Mouse (Mus musculus) midbrain, embryonic 13.5 days (tissue): ENCODE measurements around the gene Gm42715. TPM values are rescaled to one million over a fixed set of nuclear protein-coding genes. Genes with fewer than 3 reads are reported as not detected.
"Not testable (repeated sequence)": the region's sequence is repeated elsewhere in the genome, so short reads cannot be mapped to it uniquely, and the experiment has no call there.

ENCODE experiments used
- ATAC-seq: fragments of 200-750 bp; cut with Nextera tagmentation; 2 replicates; pipeline ENCODE4 v1.8.0; 2017; ENCODE audit warnings: mild to moderate bottlenecking, moderate TSS enrichment, moderate library complexity
- H3K27ac ChIP-seq: fragments of 300-500 bp; sonication (generic); 2 replicates; pipeline ENCODE4 v1.5.1; 2015; ENCODE audit warnings: inconsistent platforms, mild to moderate bottlenecking, moderate library complexity
- H3K27me3 ChIP-seq: fragments of 300-500 bp; sonication (generic); 2 replicates; pipeline ENCODE4 v1.6.1; 2015; ENCODE audit warnings: mild to moderate bottlenecking, inconsistent platforms
- H3K36me3 ChIP-seq: fragments of 300-500 bp; sonication (generic); 2 replicates; pipeline ENCODE4 v1.6.1; 2015; ENCODE audit warnings: mild to moderate bottlenecking, inconsistent platforms
- H3K4me1 ChIP-seq: fragments of 300-500 bp; sonication (generic); replicated peaks from 2 replicates; pipeline ENCODE4 v1.6.1; 2015; ENCODE audit warnings: inconsistent platforms
- H3K4me2 ChIP-seq: fragments of 300-500 bp; sonication (generic); replicated peaks from 2 replicates; pipeline ENCODE4 v1.6.1; 2015; ENCODE audit warnings: moderate library complexity, mild to moderate bottlenecking, inconsistent platforms
- H3K4me3 ChIP-seq: fragments of 300-500 bp; sonication (generic); replicated peaks from 2 replicates; pipeline ENCODE4 v1.5.1; 2015; ENCODE audit warnings: mild to moderate bottlenecking, inconsistent platforms
- H3K9ac ChIP-seq: fragments of 300-500 bp; sonication (generic); replicated peaks from 2 replicates; pipeline ENCODE4 v1.6.1; 2015; ENCODE audit warnings: mild to moderate bottlenecking, inconsistent platforms
- H3K9me3 ChIP-seq: fragments of 300-500 bp; sonication (generic); 2 replicates; pipeline ENCODE4 v1.6.1; 2016; ENCODE audit warnings: mild to moderate bottlenecking, inconsistent platforms
- WGBS: fragments of 180-500 bp; shearing (Covaris S2); methylation state at CpG from one replicate; pipeline ENCODE4 v1.1.7; 2015; 5-methylcytosine and 5-hydroxymethylcytosine counted together
- polyA plus RNA-seq: library from polyadenylated mRNA; unstranded; fragments of >200 nt; fragmentation: Nextera tagmentation; extraction: Ambion mirVana; gene quantifications from 2 replicates; pipeline ENCODE4 v1.2.1, GENCODE M21; 2015

Gm42715 gene
- polyA plus RNA-seq, 1 experiment from 2014 or later, result 21.0 TPM

GRCm38 (mm10) chr7:127508291-127508690, 11.1 kb upstream of the Gm42715 start:
- peaks cover 12% of the 10 kb centered on the region for H3K4me1 ChIP-seq
- H3K4me3 ChIP-seq, result no peak overlapping the region
- H3K9me3 ChIP-seq, result no peaks in the 10 kb centered on the region
- WGBS, result 95% methylated on average over 3 of the region's 3 CpGs
- H3K27ac ChIP-seq, result no peak overlapping the region
- no peaks in the 10 kb centered on the region for H3K36me3 ChIP-seq
- no peaks in the 10 kb centered on the region for H3K27me3 ChIP-seq
- no peak for ATAC-seq
- H3K9ac ChIP-seq, result no peak overlapping the region
- H3K4me2 ChIP-seq, result no peak overlapping the region

GRCm38 (mm10) chr7:127509830-127510229, 9.6 kb upstream of the Gm42715 start:
- not testable (repeated sequence) for H3K4me2 ChIP-seq, H3K36me3 ChIP-seq, H3K27ac ChIP-seq, ATAC-seq, H3K4me3 ChIP-seq, H3K27me3 ChIP-seq, H3K9ac ChIP-seq, H3K9me3 ChIP-seq
- 86% methylated on average over 4 of the region's 4 CpGs for WGBS
- H3K4me1 ChIP-seq, result peaks cover 28% of the 10 kb centered on the region

- Histone ChIP-seq H3K9me3 (no peaks in the 10 kb centered on the region), H3K36me3 (peaks cover 23% of the 10 kb centered on the region), H3K4me2 (peak overlapping the region; percentile 72), H3K4me3 (peak overlapping the region; percentile 63), H3K4me1 (peaks cover 29% of the 10 kb centered on the region), H3K9ac (peak overlapping the region; percentile 85), H3K27ac (peak overlapping the region; percentile 99), H3K27me3 (no peaks in the 10 kb centered on the region)
- ATAC-seq, result no peak
- WGBS, result 33% methylated on average over 8 of the region's 8 CpGs
Observed at GRCm38 (mm10) chr7:127511241-127511640, 8.1 kb upstream of the Gm42715 start.

GRCm38 (mm10) chr7:127511808-127512230, 7.6 kb upstream of the Gm42715 start, which contains the start of gene Srcap:
Srcap (plus strand) TSS chr7:127511983.
- under 1% methylated on average over 37 of the region's 37 CpGs for WGBS
- peaks cover 29% of the 10 kb centered on the region for H3K4me1 ChIP-seq
- no peaks in the 10 kb centered on the region for H3K27me3 ChIP-seq
- H3K4me3 ChIP-seq, result peak within 1 kb of the TSS; percentile 63
- peak within 1 kb of the TSS; percentile 85 for H3K9ac ChIP-seq
- no peaks in the 10 kb centered on the region for H3K9me3 ChIP-seq
- ATAC-seq, result peak; percentile 99
- peak within 1 kb of the TSS; percentile 72 for H3K4me2 ChIP-seq
- peak within 1 kb of the TSS; percentile 99 for H3K27ac ChIP-seq
- peaks cover 28% of the 10 kb centered on the region for H3K36me3 ChIP-seq

- Histone ChIP-seq H3K4me3 (peak overlapping the region; percentile 63), H3K36me3 (peaks cover 34% of the 10 kb centered on the region), H3K4me1 (peaks cover 29% of the 10 kb centered on the region), H3K27ac (peak overlapping the region; percentile 99), H3K27me3 (no peaks in the 10 kb centered on the region), H3K9ac (peak overlapping the region; percentile 85), H3K9me3 (no peaks in the 10 kb centered on the region), H3K4me2 (peak overlapping the region; percentile 72)
- peak; percentile 85 for ATAC-seq
- 0% methylated on average over 48 of the region's 93 CpGs for WGBS
Observed at GRCm38 (mm10) chr7:127512231-127513015, 7.0 kb upstream of the Gm42715 start.

GRCm38 (mm10) chr7:127513016-127513390, 6.4 kb upstream of the Gm42715 start:
- peak overlapping the region; percentile 85 for H3K9ac ChIP-seq
- no peak for ATAC-seq
- peaks cover 40% of the 10 kb centered on the region for H3K36me3 ChIP-seq
- no peaks in the 10 kb centered on the region for H3K27me3 ChIP-seq
- H3K9me3 ChIP-seq, result no peaks in the 10 kb centered on the region
- H3K27ac ChIP-seq, result peak overlapping the region; percentile 99
- WGBS, result 47% methylated on average over 8 of the region's 8 CpGs
- H3K4me3 ChIP-seq, result peak overlapping the region; percentile 63
- peak overlapping the region; percentile 72 for H3K4me2 ChIP-seq
- H3K4me1 ChIP-seq, result peaks cover 29% of the 10 kb centered on the region

GRCm38 (mm10) chr7:127513781-127514180, 5.6 kb upstream of the Gm42715 start:
- no peak for ATAC-seq
- Histone ChIP-seq H3K27me3 (no peaks in the 10 kb centered on the region), H3K36me3 (peaks cover 46% of the 10 kb centered on the region), H3K4me2 (peak overlapping the region; percentile 72), H3K4me1 (peaks cover 29% of the 10 kb centered on the region), H3K9ac (0 out of 2 replicates have a peak overlapping the region, but pooled peaks have one; percentile 85), H3K27ac (0 out of 2 replicates have a peak overlapping the region, but pooled peaks have one; percentile 14), H3K4me3 (peak overlapping the region; percentile 63), H3K9me3 (no peaks in the 10 kb centered on the region)
- 93% methylated on average over 3 of the region's 3 CpGs for WGBS

GRCm38 (mm10) chr7:127515846-127516245, 3.5 kb upstream of the Gm42715 start:
- H3K27ac ChIP-seq, result no peak overlapping the region
- no peaks in the 10 kb centered on the region for H3K9me3 ChIP-seq
- no peaks in the 10 kb centered on the region for H3K27me3 ChIP-seq
- no peak overlapping the region for H3K4me2 ChIP-seq
- H3K9ac ChIP-seq, result no peak overlapping the region
- H3K4me1 ChIP-seq, result peaks cover 29% of the 10 kb centered on the region
- 95% methylated on average over 7 of the region's 7 CpGs for WGBS
- ATAC-seq, result no peak
- peaks cover 61% of the 10 kb centered on the region for H3K36me3 ChIP-seq
- no peak overlapping the region for H3K4me3 ChIP-seq

GRCm38 (mm10) chr7:127516344-127516743, 3.0 kb upstream of the Gm42715 start:
- 94% methylated on average over 7 of the region's 7 CpGs for WGBS
- H3K4me2 ChIP-seq, result no peak overlapping the region
- ATAC-seq, result no peak

GRCm38 (mm10) chr7:127541671-127542070, 22.3 kb downstream of the Gm42715 start:
- Histone ChIP-seq H3K4me2 (no peak overlapping the region), H3K9ac (no peak overlapping the region), H3K4me1 (no peaks in the 10 kb centered on the region), H3K27ac (no peak overlapping the region), H3K36me3 (peaks cover 92% of the 10 kb centered on the region), H3K9me3 (no peaks in the 10 kb centered on the region), H3K27me3 (no peaks in the 10 kb centered on the region), H3K4me3 (no peak overlapping the region)
- WGBS, result 96% methylated on average over 3 of the region's 3 CpGs
- no peak for ATAC-seq

More at GRCm38 (mm10) chr7:127516344-127516743, 3.0 kb upstream of the Gm42715 start:
- Histone ChIP-seq H3K27ac (no peak overlapping the region), H3K36me3 (peaks cover 66% of the 10 kb centered on the region), H3K9ac (no peak overlapping the region), H3K4me3 (no peak overlapping the region), H3K9me3 (no peaks in the 10 kb centered on the region), H3K27me3 (no peaks in the 10 kb centered on the region), H3K4me1 (peaks cover 25% of the 10 kb centered on the region)

GRCm38 (mm10) chr7:127549116-127549835, 29.9 kb downstream of the Gm42715 start:
- 93% methylated on average over 15 of the region's 15 CpGs for WGBS
- no peak overlapping the region for H3K4me2 ChIP-seq
- no peak for ATAC-seq
- no peaks in the 10 kb centered on the region for H3K9me3 ChIP-seq
- H3K4me1 ChIP-seq, result no peaks in the 10 kb centered on the region
- H3K36me3 ChIP-seq, result peaks cover 75% of the 10 kb centered on the region
- no peaks in the 10 kb centered on the region for H3K27me3 ChIP-seq
- no peak overlapping the region for H3K9ac ChIP-seq
- no peak overlapping the region for H3K27ac ChIP-seq
- no peak overlapping the region for H3K4me3 ChIP-seq

- Histone ChIP-seq H3K4me1 (no peaks in the 10 kb centered on the region), H3K27me3 (no peaks in the 10 kb centered on the region), H3K36me3 (peaks cover 78% of the 10 kb centered on the region), H3K4me2 (no peak overlapping the region), H3K9ac (no peak overlapping the region), H3K9me3 (no peaks in the 10 kb centered on the region), H3K4me3 (no peak overlapping the region), H3K27ac (no peak overlapping the region)
- WGBS, result 98% methylated on average over 8 of the region's 8 CpGs
- no peak for ATAC-seq
Observed at GRCm38 (mm10) chr7:127551558-127551957, 32.2 kb downstream of the Gm42715 start.
